10 mouse cellular contexts compared by ENCODE assay signal in the genomic region with DNA sequence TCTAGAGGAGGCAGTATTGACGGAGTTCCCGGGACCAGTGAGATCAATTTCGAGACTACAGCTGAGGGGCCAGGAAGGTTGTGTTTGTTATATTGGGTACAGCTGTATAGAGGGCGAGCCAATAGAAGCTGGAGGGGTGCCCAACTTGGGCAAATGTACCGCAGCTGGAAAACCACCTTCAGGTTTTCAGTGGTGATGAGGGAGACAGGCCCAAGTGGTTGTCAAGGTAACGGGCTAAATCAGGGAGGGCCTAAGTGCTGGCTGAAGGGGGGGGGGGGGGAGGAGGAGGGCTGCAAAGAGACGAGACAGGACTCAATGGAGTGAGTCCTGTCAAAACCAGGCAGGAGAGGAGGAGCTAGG. TPM values are rescaled to one million over a fixed set of nuclear protein-coding genes. Genes with fewer than 3 reads are reported as not detected.
A peak's percentile ranks its signal among the peaks of the same experiment; 100 is the strongest.
DNase-seq lines count a peak whose midpoint lies in the region; ATAC-seq lines count a peak whose summit lies in the region.
"Had no signal": no experiment of that assay in that cellular context is flagged by ENCODE, and none has a peak within 500 bp of the region (broad histone marks: within the 10 kb centered on the region; RNA-seq: fewer than 3 reads in every experiment).

No protein-coding gene starts in this region.

- WGBS in neural tube, embryonic 11.5 days: 22% methylated on average over 7 of the region's 7 CpGs
- 19% methylated on average over 7 of the region's 7 CpGs for WGBS in limb, embryonic 13.5 days
- 20% methylated on average over 7 of the region's 7 CpGs for WGBS in stomach, embryonic 14.5 days

- peak overlapping the region; percentile 100 for H3K4me2 ChIP-seq in neural tube, embryonic 11.5 days (ENCODE audit: low read depth)
- H3K4me2 ChIP-seq in limb, embryonic 13.5 days (replicated peaks): peak overlapping the region; percentile 98
- H3K4me2 ChIP-seq in stomach, embryonic 14.5 days (replicated peaks; ENCODE audit: low read depth, low read length): peak overlapping the region; percentile 55; the same call in 1 of the 2 replicates

- no peak overlapping the region for H3K9ac ChIP-seq in neural tube, embryonic 11.5 days (ENCODE audit: low read length)
- no peak overlapping the region for H3K9ac ChIP-seq in limb, embryonic 13.5 days
- no peak overlapping the region for H3K9ac ChIP-seq in stomach, embryonic 14.5 days (replicated peaks; ENCODE audit: low read depth, low read length)

- no peaks in the 10 kb centered on the region for H3K27me3 ChIP-seq in neural tube, embryonic 11.5 days (ENCODE audit: control insufficient read depth, insufficient read depth, low read length)
- no peaks in the 10 kb centered on the region for H3K27me3 ChIP-seq in limb, embryonic 13.5 days
- H3K27me3 ChIP-seq in stomach, embryonic 14.5 days (ENCODE audit: control insufficient read depth, insufficient read depth, low read length): no peaks in the 10 kb centered on the region

- H3K4me1 ChIP-seq in neural tube, embryonic 11.5 days (ENCODE audit: control insufficient read depth, insufficient read depth, low read length): peaks cover 50% of the 10 kb centered on the region
- H3K4me1 ChIP-seq in limb, embryonic 13.5 days: peaks cover 79% of the 10 kb centered on the region
- H3K4me1 ChIP-seq in stomach, embryonic 14.5 days (ENCODE audit: control insufficient read depth, insufficient read depth, low read length): peaks cover 60% of the 10 kb centered on the region

- DNase-seq in cerebellum, adult 11-12 months: peak; percentile 72
- DNase-seq in cerebellum, adult 8-10 months: no peak
- no peak for DNase-seq in neural tube, embryonic 11.5 days (ENCODE audit: low spot score)
- no peak for DNase-seq in neural tube, embryonic 10.5 days (ENCODE audit: extremely low spot score, low spot score)
- no peak for DNase-seq in spleen, postnatal 4 days (ENCODE audit: low spot score in 2 of 2)
- no peak for DNase-seq in adrenal gland, postnatal 14 days

- no peaks in the 10 kb centered on the region for H3K9me3 ChIP-seq in neural tube, embryonic 11.5 days (ENCODE audit: control insufficient read depth, low read length)
- no peaks in the 10 kb centered on the region for H3K9me3 ChIP-seq in limb, embryonic 13.5 days
- H3K9me3 ChIP-seq in stomach, embryonic 14.5 days (ENCODE audit: control insufficient read depth, low read depth, low read length): no peaks in the 10 kb centered on the region

- no peak overlapping the region; the same call in 1 of the 2 replicates for H3K4me3 ChIP-seq in neural tube, embryonic 11.5 days (ENCODE audit: low read depth, low read length)
- H3K4me3 ChIP-seq in limb, embryonic 13.5 days: peak overlapping the region; percentile 44; the same call in 1 of the 2 replicates
- no peak overlapping the region; the same call in 1 of the 2 replicates for H3K4me3 ChIP-seq in stomach, embryonic 14.5 days (ENCODE audit: low read depth, low read length)

- peaks cover 4% of the 10 kb centered on the region for H3K36me3 ChIP-seq in neural tube, embryonic 11.5 days (ENCODE audit: control insufficient read depth, insufficient read depth, low read length)
- peaks cover 31% of the 10 kb centered on the region for H3K36me3 ChIP-seq in limb, embryonic 13.5 days
- H3K36me3 ChIP-seq in stomach, embryonic 14.5 days (ENCODE audit: control insufficient read depth, insufficient read depth, low read length): peaks cover 7% of the 10 kb centered on the region; the same call in 1 of the 2 replicates

- H3K27ac ChIP-seq in neural tube, embryonic 11.5 days (ENCODE audit: low read depth, low read length): peak overlapping the region; percentile 0; the same call in 1 of the 2 replicates
- H3K27ac ChIP-seq in limb, embryonic 13.5 days: peak overlapping the region; percentile 100
- H3K27ac ChIP-seq in stomach, embryonic 14.5 days (ENCODE audit: low read length): peak overlapping the region; percentile 100; the same call in 1 of the 2 replicates

- ATAC-seq in neural tube, embryonic 11.5 days (ENCODE audit: insufficient read depth, low FRiP score, low TSS enrichment): no peak
- ATAC-seq in limb, embryonic 13.5 days (ENCODE audit: low FRiP score, low read depth): 0 out of 2 replicates have a peak, but pooled peaks have one; percentile 5
- ATAC-seq in stomach, embryonic 14.5 days (ENCODE audit: insufficient number of reproducible peaks, insufficient read depth, low FRiP score, low read depth): no peak

RNA-seq across cellular contexts. Expression of a gene that starts 1.3 kb away (rescaled TPM):
- 1.6 and 2.6 TPM in 2 replicates for polyA plus RNA-seq in neural tube, embryonic 11.5 days (2014; fragmentation: Nextera tagmentation; extraction: Ambion mirVana)
- 3.7 and 4.6 TPM in 2 replicates for polyA plus RNA-seq in limb, embryonic 13.5 days (2015; fragmentation: Nextera tagmentation; extraction: Ambion mirVana)
- polyA plus RNA-seq in stomach, embryonic 14.5 days (2014; fragmentation: Nextera tagmentation; extraction: Ambion mirVana): 2.0 and 2.3 TPM in 2 replicates
- total RNA-seq in adrenal gland, postnatal 14 days (2021): 0.89 and 4.2 TPM in 2 replicates

RNA-seq across cellular contexts. Expression of a gene that starts 8.2 kb away (rescaled TPM):
- polyA plus RNA-seq in neural tube, embryonic 11.5 days (2014; fragmentation: Nextera tagmentation; extraction: Ambion mirVana): 10.9 and 12.2 TPM in 2 replicates
- polyA plus RNA-seq in limb, embryonic 13.5 days (2015; fragmentation: Nextera tagmentation; extraction: Ambion mirVana): 11.1 and 12.0 TPM in 2 replicates
- polyA plus RNA-seq in stomach, embryonic 14.5 days (2014; fragmentation: Nextera tagmentation; extraction: Ambion mirVana): 12.9 and 14.3 TPM in 2 replicates
- 25.5 and 29.7 TPM in 2 replicates for total RNA-seq in adrenal gland, postnatal 14 days (2021)

RNA-seq across cellular contexts. Expression of a gene that starts 35.4 kb away (rescaled TPM):
- 68.3 and 69.0 TPM in 2 replicates for polyA plus RNA-seq in neural tube, embryonic 11.5 days (2014; fragmentation: Nextera tagmentation; extraction: Ambion mirVana)
- 99.6 and 104 TPM in 2 replicates for polyA plus RNA-seq in limb, embryonic 13.5 days (2015; fragmentation: Nextera tagmentation; extraction: Ambion mirVana)
- 72.8 and 82.3 TPM in 2 replicates for polyA plus RNA-seq in stomach, embryonic 14.5 days (2014; fragmentation: Nextera tagmentation; extraction: Ambion mirVana)
- total RNA-seq in adrenal gland, postnatal 14 days (2021): 25.6 and 28.6 TPM in 2 replicates

RNA-seq across cellular contexts. Expression of a gene that starts 48.8 kb away (rescaled TPM):
- polyA plus RNA-seq in neural tube, embryonic 11.5 days (2014; fragmentation: Nextera tagmentation; extraction: Ambion mirVana): not detected in 2 replicates
- not detected in 2 replicates for polyA plus RNA-seq in limb, embryonic 13.5 days (2015; fragmentation: Nextera tagmentation; extraction: Ambion mirVana)
- 0.36 TPM in 1 of 2 replicates, not detected in the other for polyA plus RNA-seq in stomach, embryonic 14.5 days (2014; fragmentation: Nextera tagmentation; extraction: Ambion mirVana)
- 9.9 and 203 TPM in 2 replicates for total RNA-seq in adrenal gland, postnatal 14 days (2021)
- polyA plus RNA-seq: C2C12; erythroblast, embryonic 14.5 days had no signal

Comparison
In these comparisons a context has a peak if more than half of its experiments do, and no peak if none do; other contexts are left out.
1. H3K27ac ChIP-seq: peak in every context shown above with its lines; median percentile 100 in limb, embryonic 13.5 days; 100 in stomach, embryonic 14.5 days; 0 in neural tube, embryonic 11.5 days.